Mouse (Mus musculus) C3H10T1/2 (cell line): ENCODE measurements around the gene Barhl1. TPM values are rescaled to one million over a fixed set of nuclear protein-coding genes. Genes with fewer than 3 reads are reported as not detected.

Source experiments
- polyA plus RNA-seq, 2 experiments: library from polyadenylated mRNA; unstranded; fragments of >200 nt; fragmentation: generic; extraction: Trizol; gene quantifications; one replicate each; pipeline ENCODE4 v1.2.1; 2012; ENCODE audit warnings: missing spikeins in 2 of 2

The Barhl1 gene
- polyA plus RNA-seq = under 1 TPM; 0.02 TPM

GRCm38 (mm10) chr2:28916513-28916865 is at the start of gene Barhl1:
Gene Barhl1 (minus strand): TSS chr2:28916668.

Other genes starting within 250 kb of the Barhl1 start
- gene Spaca9, start 216.9 kb downstream of the Barhl1 start, polyA plus RNA-seq = 1 to 10 TPM; 1.7 to 2.2 TPM
- gene Ak8, start 216.5 kb downstream of the Barhl1 start, polyA plus RNA-seq = under 1 TPM; 0.06 to 0.61 TPM
- gene Gtf3c4, start 76.3 kb downstream of the Barhl1 start, polyA plus RNA-seq = 10 to 100 TPM in 1 of 2 experiments, 1 to 10 TPM in 1; 2.2 to 10.8 TPM
- 1 to 10 TPM; 2.5 to 3.8 TPM for gene Ddx31, start 76.3 kb downstream of the Barhl1 start, polyA plus RNA-seq
- gene Cfap77, start 138.4 kb upstream of the Barhl1 start, polyA plus RNA-seq = under 1 TPM; 0.13 to 0.40 TPM
- gene Ttf1, start 143.6 kb upstream of the Barhl1 start, polyA plus RNA-seq = 1 to 10 TPM in 1 of 2 experiments, under 1 TPM in 1; 0.47 to 5.6 TPM
- 1 to 10 TPM in 1 of 2 experiments, under 1 TPM in 1; 0.20 to 2.4 TPM for gene Setx, start 207.5 kb upstream of the Barhl1 start, polyA plus RNA-seq